Mouse (Mus musculus) megakaryocyte, embryonic 14.5 days (primary cell): ENCODE results near the gene Sord.

Experiments
- FLI1 ChIP-seq: IDR thresholded peaks from 2 replicates; pipeline ENCODE4 v1.6.1; 2012; ENCODE audit warnings: low read length, inconsistent platforms, mixed read lengths
- GATA1 ChIP-seq: IDR thresholded peaks from 3 replicates; pipeline ENCODE4 v1.6.1; 2012; ENCODE audit warnings: mixed read lengths, low read length, inconsistent platforms, borderline replicate concordance

- no peak for TF ChIP-seq GATA1
- TF ChIP-seq FLI1: no peak
Measured at GRCm38 (mm10) chr2:122297271-122298095, 62.9 kb downstream of the Sord start.
